In genomic region chr2:127189574-127189973, GRCm38 (mm10) we compare ENCODE assay signal across 19 mouse cellular contexts. TPM values are rescaled to one million over a fixed set of nuclear protein-coding genes. Genes with fewer than 3 reads are reported as not detected.
"Had no signal": no experiment of that assay in that cellular context is flagged by ENCODE, and none has a peak within 500 bp of the region (broad histone marks: within the 10 kb centered on the region; RNA-seq: fewer than 3 reads in every experiment).

No protein-coding gene starts in this region.

- H3K36me3 ChIP-seq: liver, embryonic 15.5 days; lung, embryonic 15.5 days; midbrain, embryonic 13.5 days; midbrain, embryonic 15.5 days; neural tube, embryonic 12.5 days; stomach, embryonic 15.5 days had no signal

- H3K4me3 ChIP-seq: liver, embryonic 15.5 days; lung, embryonic 15.5 days; megakaryocyte, embryonic 14.5 days; midbrain, embryonic 13.5 days; midbrain, embryonic 15.5 days; neural tube, embryonic 12.5 days; stomach, embryonic 15.5 days had no signal

- H3K4me2 ChIP-seq: liver, embryonic 15.5 days; lung, embryonic 15.5 days; midbrain, embryonic 11.5 days; midbrain, embryonic 13.5 days; midbrain, embryonic 15.5 days; neural tube, embryonic 12.5 days; stomach, embryonic 15.5 days had no signal

- H3K9me3 ChIP-seq: liver, embryonic 15.5 days; lung, embryonic 15.5 days; megakaryocyte, embryonic 14.5 days; midbrain, embryonic 13.5 days; midbrain, embryonic 15.5 days; neural tube, embryonic 12.5 days; stomach, embryonic 15.5 days had no signal

- H3K27ac ChIP-seq: liver, embryonic 15.5 days; lung, embryonic 15.5 days; midbrain, embryonic 13.5 days; midbrain, embryonic 15.5 days; neural tube, embryonic 12.5 days; stomach, embryonic 15.5 days; stomach, postnatal 0 days had no signal

- DNase-seq: liver, postnatal 0 days; lung, adult 2 months; lung, postnatal 14 days; lung, postnatal 36 days; right cerebral cortex, postnatal 14 days; thymus, adult 2 months; thymus, postnatal 25 days; thymus, postnatal 4 days had no signal

- H3K27me3 ChIP-seq: lung, embryonic 15.5 days; megakaryocyte, embryonic 14.5 days; midbrain, embryonic 15.5 days; neural tube, embryonic 12.5 days; stomach, embryonic 15.5 days had no signal

- ATAC-seq: liver, postnatal 0 days; lung, postnatal 0 days; midbrain, embryonic 13.5 days; midbrain, embryonic 15.5 days had no signal

- H3K9ac ChIP-seq: liver, embryonic 15.5 days; liver, postnatal 0 days; lung, embryonic 15.5 days; midbrain, embryonic 13.5 days; midbrain, embryonic 15.5 days; neural tube, embryonic 12.5 days; stomach, embryonic 15.5 days had no signal

- H3K4me1 ChIP-seq: liver, embryonic 15.5 days; lung, embryonic 15.5 days; midbrain, embryonic 13.5 days; midbrain, embryonic 15.5 days; neural tube, embryonic 12.5 days; stomach, embryonic 15.5 days had no signal

RNA-seq across cellular contexts. Expression of gene 1810024B03Rik, which starts 18.5 kb away (rescaled TPM):
- total RNA-seq: midbrain, postnatal 0 days had no signal
